Mouse (Mus musculus) CH12.LX (cell line): ENCODE results near the gene S100pbp.
A peak's percentile ranks its signal among the peaks of the same experiment; 100 is the strongest.

Experiments used
- CHD2 ChIP-seq: IDR thresholded peaks from 2 replicates; pipeline ENCODE4 v1.6.1; 2011; ENCODE audit warnings: low read length, improper control_type of control experiment
- CTCF ChIP-seq, 2 experiments: IDR thresholded peaks in 1 of 2; conservative IDR thresholded peaks in 1 of 2; 2 replicates each; pipeline ENCODE4 v1.5.1; 2011 to 2012; ENCODE audit warnings: low read depth in 2 of 2, low read length in 2 of 2, improper control_type of control experiment in 1 of 2, inconsistent platforms in 1 of 2, mild to moderate bottlenecking in 1 of 2, moderate library complexity in 1 of 2
- EP300 ChIP-seq: IDR thresholded peaks from 2 replicates; pipeline ENCODE4 v1.6.1; 2011; ENCODE audit warnings: low read length, improper control_type of control experiment
- JUN ChIP-seq: IDR thresholded peaks from 2 replicates; pipeline ENCODE4 v1.6.1; 2011; ENCODE audit warnings: low read depth, mild to moderate bottlenecking, low read length, improper control_type of control experiment, moderate library complexity; ENCODE audit not compliant: insufficient read depth
- JUND ChIP-seq: conservative IDR thresholded peaks from 2 replicates; pipeline ENCODE4 v1.6.1; 2011; ENCODE audit warnings: low read depth, low read length, improper control_type of control experiment
- MAX ChIP-seq: IDR thresholded peaks from 2 replicates; pipeline ENCODE4 v1.6.1; 2011; ENCODE audit warnings: low read length, improper control_type of control experiment
- MAZ ChIP-seq: IDR thresholded peaks from 2 replicates; pipeline ENCODE4 v1.6.1; 2012; ENCODE audit warnings: low read depth, mild to moderate bottlenecking, inconsistent platforms, low read length, improper control_type of control experiment, moderate library complexity
- MEF2A ChIP-seq: IDR thresholded peaks from 2 replicates; pipeline ENCODE4 v1.6.1; 2014; ENCODE audit warnings: low read depth, mild to moderate bottlenecking, inconsistent platforms, low read length, improper control_type of control experiment, borderline replicate concordance
- TBP ChIP-seq: conservative IDR thresholded peaks from 2 replicates; pipeline ENCODE4 v1.6.1; 2011; ENCODE audit warnings: low read depth, low read length, improper control_type of control experiment
- TCF12 ChIP-seq: IDR thresholded peaks from 2 replicates; pipeline ENCODE4 v1.6.1; 2014; ENCODE audit warnings: low read depth, mild to moderate bottlenecking, inconsistent platforms, low read length, improper control_type of control experiment
- ZC3H11A ChIP-seq: IDR thresholded peaks from 2 replicates; pipeline ENCODE4 v1.6.1; 2012; ENCODE audit warnings: low read depth, mild to moderate bottlenecking, inconsistent platforms, low read length, improper control_type of control experiment
- ZMIZ1 ChIP-seq: IDR thresholded peaks from 2 replicates; pipeline ENCODE4 v1.6.1; 2012; ENCODE audit warnings: low read depth, mild to moderate bottlenecking, inconsistent platforms, low read length, improper control_type of control experiment
- ZNF384 ChIP-seq: IDR thresholded peaks from 2 replicates; pipeline ENCODE4 v1.6.1; 2012; ENCODE audit warnings: low read depth, low read length, improper control_type of control experiment, inconsistent platforms

DNA sequence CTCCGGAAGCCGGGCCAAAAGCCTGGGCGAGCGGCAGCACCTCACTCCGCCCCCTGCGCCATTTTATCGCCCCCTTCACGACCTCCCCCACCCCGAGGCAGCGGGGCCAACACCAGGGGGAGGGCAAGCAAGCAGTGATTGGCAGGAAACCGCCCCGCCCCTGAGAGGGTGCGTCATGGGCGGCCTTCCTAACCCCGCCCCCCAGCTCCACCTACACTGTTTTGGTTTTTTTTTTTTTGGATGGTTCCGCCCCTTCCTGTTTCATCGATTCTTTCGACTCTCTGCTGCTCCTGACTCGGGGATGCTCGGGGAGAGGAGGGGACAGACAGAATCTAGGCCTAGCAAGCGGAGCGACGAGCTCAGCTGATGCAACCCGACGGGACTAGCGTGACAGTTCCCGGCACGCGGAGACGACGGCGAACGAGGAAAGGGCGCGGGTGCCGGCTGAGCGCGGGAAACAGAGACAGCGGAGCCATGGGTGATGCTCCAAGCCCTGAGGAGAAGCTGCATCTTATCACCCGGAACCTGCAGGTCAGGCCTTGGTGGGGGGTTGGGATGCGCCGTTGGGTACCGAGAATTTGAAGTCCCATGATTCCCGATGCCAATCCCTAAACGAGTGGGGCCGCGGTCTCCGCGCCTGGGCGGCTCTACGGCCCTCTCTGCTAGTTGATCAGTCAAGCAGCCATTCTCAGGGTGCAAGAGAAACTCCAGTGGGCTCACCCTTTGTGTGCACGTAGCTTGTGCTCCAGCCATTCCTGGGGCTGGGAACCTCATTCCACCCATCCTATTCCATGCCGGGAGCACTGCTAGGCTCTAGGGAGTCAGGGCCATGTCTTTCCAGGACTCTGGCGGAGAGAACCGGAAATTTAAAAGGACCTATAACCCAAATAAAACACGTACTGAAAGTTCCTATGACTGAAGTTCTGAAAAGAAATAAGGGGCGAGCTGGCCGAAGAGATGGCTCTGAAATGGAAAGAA is at the start of gene S100pbp, which contains the start of gene Yars:
- TF ChIP-seq CTCF (conservative IDR thresholded peaks at IDR 0.05 in 1 of 2, IDR thresholded peaks at IDR 0.05 in 1 of 2; ENCODE audit: low read depth in 2 of 2, low read length in 2 of 2) (no peak), TBP (0 out of 2 replicates have a peak, but pooled peaks have one; percentile 19), ZC3H11A (no peak), MAX (peak; percentile 99), ZNF384 (peak; percentile 99), MEF2A (peak; percentile 64), ZMIZ1 (no peak), EP300 (0 out of 2 replicates have a peak, but pooled peaks have one; percentile 15), JUND (no peak), JUN (no peak), TCF12 (peak; percentile 73), MAZ (peak; percentile 90), CHD2 (peak; percentile 84)
